Mouse (Mus musculus): ENCODE measurements at regions not wholly inside any gene's neighbourhood (a gene's known extent, or its start where the extent isn't known, plus 50 kb on each side); places are given as distances from the start of the nearest gene placed in this dataset.

- peak; percentile 19; the same call in 1 of the 2 replicates for ATAC-seq (ENCODE audit: low read depth)
Observed at GRCm38 (mm10) chr9:90683319-90683718, 412.7 kb upstream of the Tbc1d2b start.

GRCm38 (mm10) chr9:90690066-90690465, 419.5 kb upstream of the Tbc1d2b start:
- peak overlapping the region; percentile 38; the same call in 1 of the 2 replicates for H3K27ac ChIP-seq (replicated peaks)
- H3K4me2 ChIP-seq = peak overlapping the region; percentile 29; the same call in 1 of the 2 replicates

More at GRCm38 (mm10) chr9:90683319-90683718, 412.7 kb upstream of the Tbc1d2b start:
- 39% methylated on average over 3 of the region's 3 CpGs for WGBS
- no peak overlapping the region for H3K4me3 ChIP-seq
- H3K36me3 ChIP-seq = no peaks in the 10 kb centered on the region
- no peak overlapping the region for H3K27ac ChIP-seq (replicated peaks)
- no peaks in the 10 kb centered on the region for H3K27me3 ChIP-seq
- H3K9ac ChIP-seq = no peak overlapping the region
- H3K4me1 ChIP-seq (replicated peaks) = no peaks in the 10 kb centered on the region
- H3K9me3 ChIP-seq = no peaks in the 10 kb centered on the region
- no peak overlapping the region for H3K4me2 ChIP-seq

GRCm38 (mm10) chr9:90691137-90691536, 420.5 kb upstream of the Tbc1d2b start:
- no peak overlapping the region for H3K4me3 ChIP-seq
- H3K4me2 ChIP-seq = no peak overlapping the region
- peaks cover 23% of the 10 kb centered on the region for H3K27me3 ChIP-seq
- H3K9ac ChIP-seq = no peak overlapping the region
- no peak overlapping the region for H3K27ac ChIP-seq (replicated peaks)
- H3K36me3 ChIP-seq = no peaks in the 10 kb centered on the region
- H3K9me3 ChIP-seq = no peaks in the 10 kb centered on the region
- peaks cover 21% of the 10 kb centered on the region for H3K4me1 ChIP-seq (replicated peaks)
- no peak for ATAC-seq (ENCODE audit: low read depth)

More at GRCm38 (mm10) chr9:90690066-90690465, 419.5 kb upstream of the Tbc1d2b start:
- Histone ChIP-seq H3K4me1 (replicated peaks) (peaks cover 21% of the 10 kb centered on the region), H3K9ac (no peak overlapping the region), H3K9me3 (no peaks in the 10 kb centered on the region), H3K4me3 (no peak overlapping the region), H3K36me3 (no peaks in the 10 kb centered on the region), H3K27me3 (peaks cover 16% of the 10 kb centered on the region; the same call in 1 of the 2 replicates)
- ATAC-seq (ENCODE audit: low read depth) = no peak
- WGBS = 53% methylated on average over 12 of the region's 12 CpGs

- H3K36me3 ChIP-seq = no peaks in the 10 kb centered on the region
- 31% methylated on average over 12 of the region's 12 CpGs for WGBS
- peak overlapping the region; percentile 16; the same call in 1 of the 2 replicates for H3K4me2 ChIP-seq
- no peak overlapping the region for H3K9ac ChIP-seq
- no peaks in the 10 kb centered on the region for H3K9me3 ChIP-seq
- no peak overlapping the region for H3K4me3 ChIP-seq
- no peak for ATAC-seq (ENCODE audit: low read depth)
- H3K27me3 ChIP-seq = peaks cover 23% of the 10 kb centered on the region
- H3K4me1 ChIP-seq (replicated peaks) = peaks cover 21% of the 10 kb centered on the region
- H3K27ac ChIP-seq (replicated peaks) = peak overlapping the region; percentile 85
Observed at GRCm38 (mm10) chr9:90691676-90692661, 421.4 kb upstream of the Tbc1d2b start.

GRCm38 (mm10) chr9:90693031-90693671, 422.5 kb upstream of the Tbc1d2b start:
- Histone ChIP-seq H3K4me2 (peak overlapping the region; percentile 16), H3K9ac (peak overlapping the region; percentile 46; the same call in 1 of the 2 replicates), H3K4me3 (no peak overlapping the region), H3K36me3 (no peaks in the 10 kb centered on the region), H3K27me3 (peaks cover 31% of the 10 kb centered on the region), H3K27ac (replicated peaks) (peak overlapping the region; percentile 85), H3K9me3 (no peaks in the 10 kb centered on the region), H3K4me1 (replicated peaks) (peaks cover 27% of the 10 kb centered on the region)
- 17% methylated on average over 9 of the region's 9 CpGs for WGBS
- peak; percentile 91 for ATAC-seq (ENCODE audit: low read depth)

- H3K9me3 ChIP-seq = no peaks in the 10 kb centered on the region
- WGBS = 48% methylated on average over 13 of the region's 13 CpGs
- H3K27ac ChIP-seq (replicated peaks) = peak overlapping the region; percentile 85
- H3K4me2 ChIP-seq = peak overlapping the region; percentile 36
- H3K4me3 ChIP-seq = no peak overlapping the region
- H3K9ac ChIP-seq = peak overlapping the region; percentile 26
- peaks cover 27% of the 10 kb centered on the region for H3K4me1 ChIP-seq (replicated peaks)
- ATAC-seq (ENCODE audit: low read depth) = no peak
- H3K27me3 ChIP-seq = peaks cover 34% of the 10 kb centered on the region
- no peaks in the 10 kb centered on the region for H3K36me3 ChIP-seq
Observed at GRCm38 (mm10) chr9:90694051-90694645, 423.5 kb upstream of the Tbc1d2b start.

GRCm38 (mm10) chr9:90695693-90696092, 425.1 kb upstream of the Tbc1d2b start:
- no peak overlapping the region for H3K27ac ChIP-seq (replicated peaks)
- H3K4me2 ChIP-seq = 0 out of 2 replicates have a peak overlapping the region, but pooled peaks have one; percentile 4
- H3K4me1 ChIP-seq (replicated peaks) = peaks cover 27% of the 10 kb centered on the region
- no peak overlapping the region for H3K9ac ChIP-seq
- ATAC-seq (ENCODE audit: low read depth) = no peak
- H3K4me3 ChIP-seq = no peak overlapping the region
- peaks cover 34% of the 10 kb centered on the region for H3K27me3 ChIP-seq
- 77% methylated on average over 7 of the region's 7 CpGs for WGBS
- no peaks in the 10 kb centered on the region for H3K9me3 ChIP-seq
- H3K36me3 ChIP-seq = no peaks in the 10 kb centered on the region

- no peak for ATAC-seq (ENCODE audit: low read depth)
- peaks cover 35% of the 10 kb centered on the region for H3K4me1 ChIP-seq (replicated peaks)
- H3K27me3 ChIP-seq = peaks cover 34% of the 10 kb centered on the region
- no peaks in the 10 kb centered on the region for H3K9me3 ChIP-seq
- H3K36me3 ChIP-seq = no peaks in the 10 kb centered on the region
- peak overlapping the region; percentile 76 for H3K27ac ChIP-seq (replicated peaks)
- H3K4me2 ChIP-seq = peak overlapping the region; percentile 21
- WGBS = 52% methylated on average over 11 of the region's 11 CpGs
- no peak overlapping the region for H3K9ac ChIP-seq
- H3K4me3 ChIP-seq = no peak overlapping the region
Observed at GRCm38 (mm10) chr9:90697279-90698000, 426.8 kb upstream of the Tbc1d2b start.

- no peaks in the 10 kb centered on the region for H3K36me3 ChIP-seq
- H3K9ac ChIP-seq = no peak overlapping the region
- H3K9me3 ChIP-seq = no peaks in the 10 kb centered on the region
- H3K27me3 ChIP-seq = peaks cover 31% of the 10 kb centered on the region
- no peak overlapping the region for H3K4me3 ChIP-seq
- H3K27ac ChIP-seq (replicated peaks) = no peak overlapping the region
- WGBS = 65% methylated on average over 7 of the region's 7 CpGs
- no peak overlapping the region for H3K4me2 ChIP-seq
- peaks cover 39% of the 10 kb centered on the region for H3K4me1 ChIP-seq (replicated peaks)
- no peak for ATAC-seq (ENCODE audit: low read depth)
Observed at GRCm38 (mm10) chr9:90698439-90698838, 427.8 kb upstream of the Tbc1d2b start.

- no peak overlapping the region for H3K4me2 ChIP-seq
- no peaks in the 10 kb centered on the region for H3K9me3 ChIP-seq
- ATAC-seq (ENCODE audit: low read depth) = no peak
- H3K4me3 ChIP-seq = no peak overlapping the region
- H3K27me3 ChIP-seq = peaks cover 26% of the 10 kb centered on the region
- H3K27ac ChIP-seq (replicated peaks) = no peak overlapping the region
- peaks cover 34% of the 10 kb centered on the region for H3K4me1 ChIP-seq (replicated peaks)
- H3K36me3 ChIP-seq = no peaks in the 10 kb centered on the region
- 31% methylated on average over 4 of the region's 4 CpGs for WGBS
- no peak overlapping the region for H3K9ac ChIP-seq
Observed at GRCm38 (mm10) chr9:90699064-90699463, 428.5 kb upstream of the Tbc1d2b start.

Measured in neural tube, embryonic 13.5 days (tissue).